Mouse (Mus musculus): ENCODE measurements around the gene Cnnm3. TPM values are rescaled to one million over a fixed set of nuclear protein-coding genes. Genes with fewer than 3 reads are reported as not detected.

Gene Cnnm3
- polyA plus RNA-seq, 1 experiment, result 37.0 TPM

- WGBS, result 71% methylated on average over 11 of the region's 11 CpGs
- peaks cover 2% of the 10 kb centered on the region for H3K4me1 ChIP-seq (ENCODE audit: control insufficient read depth, insufficient read depth, low read length)
- DNase-seq, result no peak
- TF ChIP-seq POLR2A (IDR thresholded peaks at IDR 0.05; ENCODE audit: borderline replicate concordance, extremely low read depth, low read depth, low read length) (no peak), CTCF (IDR thresholded peaks at IDR 0.05; ENCODE audit: insufficient read depth, low read length) (no peak)
- H3K4me3 ChIP-seq (replicated peaks; ENCODE audit: extremely low read depth, low read depth, low read length), result no peak overlapping the region
These were observed 8.0 kb downstream of the Cnnm3 start for GRCm38 (mm10) chr1:36519626-36520025.

GRCm38 (mm10) chr1:36522210-36522609, 10.5 kb downstream of the Cnnm3 start:
- TF ChIP-seq POLR2A (IDR thresholded peaks at IDR 0.05; ENCODE audit: borderline replicate concordance, extremely low read depth, low read depth, low read length) (no peak), CTCF (IDR thresholded peaks at IDR 0.05; ENCODE audit: insufficient read depth, low read length) (no peak)
- 95% methylated on average over 7 of the region's 7 CpGs for WGBS
- Histone ChIP-seq H3K4me3 (replicated peaks; ENCODE audit: extremely low read depth, low read depth, low read length) (no peak overlapping the region), H3K4me1 (ENCODE audit: control insufficient read depth, insufficient read depth, low read length) (no peaks in the 10 kb centered on the region)
- DNase-seq, result no peak

GRCm38 (mm10) chr1:36523332-36524013, 11.8 kb downstream of the Cnnm3 start:
- no peak overlapping the region for H3K4me3 ChIP-seq (replicated peaks; ENCODE audit: extremely low read depth, low read depth, low read length)
- TF ChIP-seq CTCF (IDR thresholded peaks at IDR 0.05; ENCODE audit: insufficient read depth, low read length), result no peak
- no peak for TF ChIP-seq POLR2A (IDR thresholded peaks at IDR 0.05; ENCODE audit: borderline replicate concordance, extremely low read depth, low read depth, low read length)
- WGBS, result 70% methylated on average over 9 of the region's 9 CpGs
- DNase-seq, result no peak
- no peaks in the 10 kb centered on the region for H3K4me1 ChIP-seq (ENCODE audit: control insufficient read depth, insufficient read depth, low read length)

GRCm38 (mm10) chr1:36524058-36524457, 12.4 kb downstream of the Cnnm3 start:
- no peak for DNase-seq
- TF ChIP-seq POLR2A (IDR thresholded peaks at IDR 0.05; ENCODE audit: borderline replicate concordance, extremely low read depth, low read depth, low read length) (no peak), CTCF (IDR thresholded peaks at IDR 0.05; ENCODE audit: insufficient read depth, low read length) (no peak)
- Histone ChIP-seq H3K4me1 (ENCODE audit: control insufficient read depth, insufficient read depth, low read length) (no peaks in the 10 kb centered on the region), H3K4me3 (replicated peaks; ENCODE audit: extremely low read depth, low read depth, low read length) (no peak overlapping the region)
- WGBS, result 68% methylated on average over 5 of the region's 5 CpGs

GRCm38 (mm10) chr1:36525774-36526173, 14.1 kb downstream of the Cnnm3 start:
- Histone ChIP-seq H3K4me1 (ENCODE audit: control insufficient read depth, insufficient read depth, low read length) (no peaks in the 10 kb centered on the region), H3K4me3 (replicated peaks; ENCODE audit: extremely low read depth, low read depth, low read length) (no peak overlapping the region)

GRCm38 (mm10) chr1:36526903-36527302, 15.2 kb downstream of the Cnnm3 start:
- TF ChIP-seq CTCF (IDR thresholded peaks at IDR 0.05; ENCODE audit: insufficient read depth, low read length), result no peak
- TF ChIP-seq POLR2A (IDR thresholded peaks at IDR 0.05; ENCODE audit: borderline replicate concordance, extremely low read depth, low read depth, low read length), result no peak
- H3K4me1 ChIP-seq (ENCODE audit: control insufficient read depth, insufficient read depth, low read length), result no peaks in the 10 kb centered on the region
- WGBS, result 83% methylated on average over 10 of the region's 10 CpGs
- H3K4me3 ChIP-seq (replicated peaks; ENCODE audit: extremely low read depth, low read depth, low read length), result no peak overlapping the region
- no peak for DNase-seq

More at GRCm38 (mm10) chr1:36525774-36526173, 14.1 kb downstream of the Cnnm3 start:
- no peak for TF ChIP-seq POLR2A (IDR thresholded peaks at IDR 0.05; ENCODE audit: borderline replicate concordance, extremely low read depth, low read depth, low read length)
- no peak for TF ChIP-seq CTCF (IDR thresholded peaks at IDR 0.05; ENCODE audit: insufficient read depth, low read length)
- 89% methylated on average over 12 of the region's 12 CpGs for WGBS
- DNase-seq, result no peak

GRCm38 (mm10) chr1:36528351-36528750, 16.7 kb downstream of the Cnnm3 start:
- Histone ChIP-seq H3K4me3 (replicated peaks; ENCODE audit: extremely low read depth, low read depth, low read length) (no peak overlapping the region), H3K4me1 (ENCODE audit: control insufficient read depth, insufficient read depth, low read length) (no peaks in the 10 kb centered on the region)
- WGBS, result 11% methylated on average over 1 of the region's 1 CpGs
- no peak for DNase-seq
- TF ChIP-seq CTCF (IDR thresholded peaks at IDR 0.05; ENCODE audit: insufficient read depth, low read length), result no peak
- TF ChIP-seq POLR2A (IDR thresholded peaks at IDR 0.05; ENCODE audit: borderline replicate concordance, extremely low read depth, low read depth, low read length), result no peak

- H3K4me1 ChIP-seq (ENCODE audit: control insufficient read depth, insufficient read depth, low read length), result no peaks in the 10 kb centered on the region
- DNase-seq, result no peak
- no peak overlapping the region for H3K4me3 ChIP-seq (replicated peaks; ENCODE audit: extremely low read depth, low read depth, low read length)
- TF ChIP-seq CTCF (IDR thresholded peaks at IDR 0.05; ENCODE audit: insufficient read depth, low read length) (no peak), POLR2A (IDR thresholded peaks at IDR 0.05; ENCODE audit: borderline replicate concordance, extremely low read depth, low read depth, low read length) (no peak)
- WGBS, result 87% methylated on average over 4 of the region's 4 CpGs
These were observed 17.6 kb downstream of the Cnnm3 start for GRCm38 (mm10) chr1:36529274-36529673.

- no peaks in the 10 kb centered on the region for H3K4me1 ChIP-seq (ENCODE audit: control insufficient read depth, insufficient read depth, low read length)
- TF ChIP-seq POLR2A (IDR thresholded peaks at IDR 0.05; ENCODE audit: borderline replicate concordance, extremely low read depth, low read depth, low read length) (no peak), CTCF (IDR thresholded peaks at IDR 0.05; ENCODE audit: insufficient read depth, low read length) (no peak)
- DNase-seq, result no peak
- H3K4me3 ChIP-seq (replicated peaks; ENCODE audit: extremely low read depth, low read depth, low read length), result no peak overlapping the region
- WGBS, result 92% methylated on average over 4 of the region's 4 CpGs
These were observed 18.2 kb downstream of the Cnnm3 start for GRCm38 (mm10) chr1:36529875-36530274.

GRCm38 (mm10) chr1:36530485-36530884, 18.8 kb downstream of the Cnnm3 start:
- no peak for DNase-seq
- H3K4me3 ChIP-seq (replicated peaks; ENCODE audit: extremely low read depth, low read depth, low read length), result no peak overlapping the region
- peaks cover 2% of the 10 kb centered on the region; the same call in 1 of the 2 replicates for H3K4me1 ChIP-seq (ENCODE audit: control insufficient read depth, insufficient read depth, low read length)
- 66% methylated on average over 8 of the region's 8 CpGs for WGBS
- no peak for TF ChIP-seq CTCF (IDR thresholded peaks at IDR 0.05; ENCODE audit: insufficient read depth, low read length)
- TF ChIP-seq POLR2A (IDR thresholded peaks at IDR 0.05; ENCODE audit: borderline replicate concordance, extremely low read depth, low read depth, low read length), result no peak
